Mouse (Mus musculus) megakaryocyte, embryonic 14.5 days (primary cell): ENCODE results near the gene Krtap9-3.

ENCODE experiments used
- FLI1 ChIP-seq: IDR thresholded peaks from 2 replicates; pipeline ENCODE4 v1.6.1; 2012; ENCODE audit warnings: low read length, inconsistent platforms, mixed read lengths
- GATA1 ChIP-seq: IDR thresholded peaks from 3 replicates; pipeline ENCODE4 v1.6.1; 2012; ENCODE audit warnings: mixed read lengths, low read length, inconsistent platforms, borderline replicate concordance

- TF ChIP-seq GATA1 (no peak), FLI1 (no peak)
Measured at GRCm38 (mm10) chr11:99573164-99573563, 24.7 kb downstream of the Krtap9-3 start.
